Mouse (Mus musculus) adrenal gland, postnatal 10 days (tissue): ENCODE results near the gene Sdccag8. TPM values are rescaled to one million over a fixed set of nuclear protein-coding genes. Genes with fewer than 3 reads are reported as not detected.
"Not testable (repeated sequence)": the region's sequence is repeated elsewhere in the genome, so short reads cannot be mapped to it uniquely, and the experiment has no call there.

Experiments used
- DNase-seq: peaks from one replicate; pipeline ENCODE4 v3.0.0; 2021; ENCODE audit warnings: mixed read lengths
- total RNA-seq, 2 experiments: library from RNA; stranded (reverse); gene quantifications; 2 replicates each; pipeline ENCODE4 v1.2.3; 2021

Gene Sdccag8
- total RNA-seq, 2 experiments from 2014 or later: 6.6 to 10.7 TPM

DNA sequence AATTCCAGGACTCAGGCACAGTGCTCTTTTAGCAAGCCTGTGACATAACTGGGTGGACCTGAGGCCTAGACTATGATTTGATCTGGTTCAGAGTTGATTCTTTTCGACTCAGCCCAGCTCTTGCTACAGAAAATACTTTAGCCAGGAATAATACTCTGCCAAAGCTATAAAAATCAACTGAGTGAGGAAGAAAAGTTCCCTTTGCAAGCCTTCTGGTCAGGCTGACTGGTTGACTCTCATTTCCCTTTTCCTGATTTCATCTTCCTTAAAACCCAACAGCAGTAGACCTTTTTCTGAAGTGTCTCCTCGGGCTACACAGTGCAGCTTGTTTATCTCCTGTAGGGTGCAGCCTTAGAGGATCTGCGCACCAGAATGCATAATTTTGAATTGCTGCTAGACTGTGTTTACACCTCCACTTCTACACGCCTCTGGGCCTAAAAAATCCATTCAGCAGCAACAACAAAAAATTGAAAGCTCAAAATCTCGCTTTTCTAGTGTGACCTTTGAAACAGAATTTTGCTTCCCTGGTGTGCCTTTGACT is 13.6 kb downstream of the Sdccag8 start:
- no peak for DNase-seq

DNA sequence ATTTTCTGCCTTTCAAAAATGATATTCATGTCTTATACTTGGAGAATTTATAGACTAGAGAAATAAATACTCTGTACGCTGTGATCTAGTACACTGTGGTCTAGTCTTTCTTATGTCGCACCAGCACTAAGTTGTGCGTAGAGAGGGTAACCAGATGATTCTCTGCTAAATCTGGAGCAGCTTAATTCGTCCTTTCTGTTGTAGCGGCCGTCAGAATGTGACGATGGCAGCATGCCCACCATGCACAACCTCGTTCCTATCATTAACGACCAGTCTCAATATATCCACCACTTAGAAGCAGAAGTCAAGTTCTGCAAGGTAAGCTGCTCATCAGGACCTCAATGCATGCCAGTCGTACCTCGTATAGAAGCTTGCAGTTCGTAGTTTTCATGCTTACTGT is 14.2 kb downstream of the Sdccag8 start:
- DNase-seq: no peak

DNA sequence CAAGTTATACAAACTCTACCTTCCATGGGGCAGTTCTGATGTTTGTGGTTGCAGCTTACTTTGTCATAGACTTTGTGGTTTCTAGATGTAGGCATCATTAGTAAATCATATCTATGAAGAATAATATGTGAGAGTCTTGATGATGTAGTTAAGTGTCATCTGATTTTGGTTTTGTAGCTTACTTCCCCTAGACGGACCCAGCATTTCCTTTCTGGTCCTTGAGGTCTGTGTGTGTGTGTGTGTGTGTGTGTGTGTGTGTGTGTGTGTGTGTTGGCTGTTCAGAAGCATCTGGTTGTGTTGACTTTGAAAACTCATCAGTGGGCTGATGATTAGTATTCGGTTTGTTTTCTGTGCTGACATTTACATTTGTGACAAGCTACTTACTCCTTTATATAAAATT is 17.6 kb downstream of the Sdccag8 start:
- DNase-seq: no peak

DNA sequence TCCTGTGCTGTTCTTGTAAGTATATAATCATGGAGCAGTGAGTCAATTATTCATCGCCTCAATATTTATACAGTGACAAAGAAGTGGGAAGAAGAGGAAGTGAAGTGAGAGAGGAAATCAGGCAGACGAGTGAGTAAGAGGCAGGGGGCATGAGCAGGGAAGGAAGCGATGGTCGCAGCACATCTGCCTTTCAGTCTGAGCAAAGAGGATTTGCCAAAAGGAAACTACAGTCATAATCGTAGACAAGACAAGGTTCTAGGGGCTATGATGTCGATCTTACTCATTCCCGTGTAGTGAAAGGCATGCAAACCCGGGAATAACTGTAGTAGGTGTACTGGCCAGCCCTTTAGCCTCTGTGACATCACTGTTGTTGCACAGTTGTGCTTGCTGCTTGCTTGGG is 18.1 kb downstream of the Sdccag8 start:
- no peak for DNase-seq

DNA sequence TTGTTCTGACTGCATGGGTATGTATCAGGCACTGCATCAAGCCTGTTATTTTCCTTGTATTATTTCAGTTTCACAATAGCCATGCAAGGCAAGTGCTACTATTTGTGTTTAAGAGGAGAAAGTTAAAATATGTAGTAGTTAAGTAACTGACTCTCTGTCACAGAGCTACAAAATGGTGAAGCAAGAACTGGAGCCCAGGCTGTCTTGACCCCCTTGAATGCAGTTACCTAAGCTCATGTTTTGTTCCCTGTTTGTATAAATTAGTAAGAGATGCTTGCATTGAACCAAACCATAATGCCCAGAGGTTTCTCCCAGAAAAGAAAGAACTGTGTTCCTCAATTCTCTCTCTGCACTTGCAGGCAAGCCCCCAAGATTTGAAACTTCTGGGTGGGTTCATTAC is 18.8 kb downstream of the Sdccag8 start:
- no peak for DNase-seq

DNA sequence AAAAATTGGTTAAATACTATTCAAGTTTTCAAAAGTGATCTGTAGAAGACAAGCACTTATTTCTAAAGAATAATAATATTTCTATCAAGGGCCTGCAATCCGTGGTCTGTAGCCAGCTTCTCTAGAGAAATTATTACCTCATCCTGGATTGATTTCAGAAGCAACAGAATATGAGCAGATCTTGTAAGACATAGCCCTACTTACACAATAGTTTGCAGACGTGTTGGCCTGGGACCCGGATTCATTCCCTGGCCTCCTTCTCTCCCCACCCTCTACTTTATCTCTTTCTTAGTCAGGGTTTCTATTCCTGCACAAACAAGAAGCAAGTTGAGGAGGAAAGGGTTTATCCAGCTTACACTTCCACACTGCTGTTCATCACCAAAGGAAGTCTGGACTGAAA is 19.5 kb downstream of the Sdccag8 start:
- DNase-seq: no peak

DNA sequence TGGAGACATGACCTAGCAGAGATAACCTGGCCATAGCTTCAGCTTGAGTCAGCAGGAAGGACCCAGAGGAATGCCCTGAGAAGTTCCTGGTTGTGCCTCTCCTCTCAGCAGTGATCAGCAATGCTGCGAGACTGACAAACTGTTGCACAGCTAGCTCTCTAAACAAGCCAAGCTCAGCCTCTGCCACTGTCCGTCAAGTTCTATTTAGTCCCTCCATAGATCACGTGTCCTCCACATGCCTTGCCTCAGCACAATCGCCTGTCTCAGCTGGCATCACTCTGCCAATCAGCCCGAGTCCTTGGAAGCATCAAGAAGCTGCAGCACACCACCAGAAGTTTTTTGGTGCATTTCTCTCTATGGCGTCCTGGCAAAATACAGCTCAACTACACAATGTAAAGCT is 20.4 kb downstream of the Sdccag8 start:
- DNase-seq: no peak

DNA sequence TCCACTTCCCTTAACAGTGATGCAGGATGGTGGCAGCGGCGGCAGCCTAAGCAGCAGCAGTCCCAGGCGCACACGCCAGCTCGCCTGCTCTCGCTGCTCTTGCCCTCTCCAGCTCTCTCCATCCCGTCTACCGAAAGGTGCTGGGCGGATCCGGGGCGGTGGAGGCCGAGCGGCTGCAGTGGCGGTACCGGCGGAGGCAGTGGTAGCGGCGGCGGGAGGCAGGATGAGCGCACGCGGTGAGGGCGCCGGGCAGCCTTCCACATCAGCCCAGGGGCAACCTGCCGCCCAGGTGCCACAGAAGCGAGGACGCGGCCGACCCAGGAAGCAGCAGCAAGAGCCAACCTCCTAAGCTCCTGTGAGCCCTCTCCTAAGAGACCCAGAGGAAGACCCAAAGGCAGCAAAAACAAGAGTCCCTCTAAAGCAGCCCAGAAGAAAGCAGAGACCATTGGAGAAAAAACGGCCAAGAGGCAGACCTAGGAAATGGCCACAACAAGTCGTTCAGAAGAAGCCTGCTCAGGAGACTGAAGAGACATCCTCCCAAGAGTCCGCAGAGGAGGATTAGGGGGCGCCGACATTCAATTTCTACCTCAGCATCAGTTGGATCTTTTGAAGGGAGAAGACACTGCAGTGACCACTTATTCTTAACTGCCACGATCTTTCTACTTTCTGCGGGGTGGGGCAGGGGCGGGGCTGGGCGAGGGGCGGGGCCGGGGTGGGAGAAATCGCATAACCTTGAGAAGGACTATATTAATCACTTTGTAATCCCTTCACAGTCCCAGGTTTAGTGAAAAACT is 21.2 kb downstream of the Sdccag8 start:
- peak; percentile 49 for DNase-seq

DNA sequence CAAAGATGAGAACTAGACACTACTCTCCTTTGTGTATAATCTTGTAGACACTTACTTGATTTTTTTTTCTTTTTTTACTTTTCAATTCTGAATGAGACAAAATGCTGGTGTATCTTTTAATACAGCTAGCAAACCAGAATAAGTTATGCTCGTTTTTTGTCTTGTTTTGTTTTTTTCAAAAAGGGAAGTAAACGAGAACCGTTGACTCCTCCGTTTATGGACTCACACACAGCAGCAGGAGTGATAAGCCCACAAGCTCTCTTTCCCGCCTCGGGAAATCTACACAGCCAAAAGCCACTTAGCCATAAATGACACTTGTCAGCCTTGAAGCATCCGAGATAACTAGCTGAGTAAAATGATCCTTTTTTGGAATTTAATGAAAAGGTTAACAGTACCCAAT is 22.1 kb downstream of the Sdccag8 start:
- not testable (repeated sequence) for DNase-seq

DNA sequence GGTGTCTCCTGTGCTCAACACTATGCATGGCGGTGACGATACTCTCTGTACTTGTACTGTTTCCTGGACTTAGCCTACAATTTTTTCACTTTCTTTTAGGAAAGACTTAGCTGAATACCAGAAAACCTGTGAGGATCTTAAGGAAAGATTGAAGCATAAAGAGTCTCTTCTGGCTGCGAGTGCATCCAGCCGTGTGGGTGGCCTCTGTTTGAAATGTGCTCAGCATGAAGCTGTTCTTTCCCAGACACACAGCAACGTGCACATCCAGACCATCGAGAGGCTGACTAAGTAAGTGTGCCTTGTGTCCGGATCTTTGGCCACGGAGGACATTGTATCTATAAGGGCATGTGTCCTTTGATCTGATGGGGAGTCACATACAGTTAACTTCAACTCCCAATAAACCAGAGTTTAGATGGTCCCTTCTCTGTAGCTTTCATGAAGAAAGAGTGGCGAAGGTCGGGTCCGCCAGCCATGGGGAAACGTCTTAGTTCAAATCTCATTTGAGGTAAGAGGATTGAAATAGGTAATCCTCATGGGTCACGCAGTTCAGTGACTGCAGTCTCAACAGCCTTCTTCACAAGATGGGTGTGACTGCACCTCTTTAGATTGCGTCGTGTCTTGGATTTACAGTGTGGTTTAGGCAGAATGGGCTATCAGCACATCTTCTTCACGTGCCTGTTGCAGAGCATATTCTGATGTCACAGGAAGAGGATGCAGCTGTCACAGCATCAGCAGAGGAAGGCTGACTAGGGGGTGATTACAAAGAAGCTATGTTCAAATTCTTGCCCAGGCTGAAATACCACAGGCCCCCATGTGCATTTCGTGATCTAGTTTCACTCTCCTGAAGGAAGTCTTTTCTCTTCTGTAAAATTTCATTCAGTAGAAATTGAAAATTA is 30.9 kb downstream of the Sdccag8 start:
- DNase-seq: no peak

DNA sequence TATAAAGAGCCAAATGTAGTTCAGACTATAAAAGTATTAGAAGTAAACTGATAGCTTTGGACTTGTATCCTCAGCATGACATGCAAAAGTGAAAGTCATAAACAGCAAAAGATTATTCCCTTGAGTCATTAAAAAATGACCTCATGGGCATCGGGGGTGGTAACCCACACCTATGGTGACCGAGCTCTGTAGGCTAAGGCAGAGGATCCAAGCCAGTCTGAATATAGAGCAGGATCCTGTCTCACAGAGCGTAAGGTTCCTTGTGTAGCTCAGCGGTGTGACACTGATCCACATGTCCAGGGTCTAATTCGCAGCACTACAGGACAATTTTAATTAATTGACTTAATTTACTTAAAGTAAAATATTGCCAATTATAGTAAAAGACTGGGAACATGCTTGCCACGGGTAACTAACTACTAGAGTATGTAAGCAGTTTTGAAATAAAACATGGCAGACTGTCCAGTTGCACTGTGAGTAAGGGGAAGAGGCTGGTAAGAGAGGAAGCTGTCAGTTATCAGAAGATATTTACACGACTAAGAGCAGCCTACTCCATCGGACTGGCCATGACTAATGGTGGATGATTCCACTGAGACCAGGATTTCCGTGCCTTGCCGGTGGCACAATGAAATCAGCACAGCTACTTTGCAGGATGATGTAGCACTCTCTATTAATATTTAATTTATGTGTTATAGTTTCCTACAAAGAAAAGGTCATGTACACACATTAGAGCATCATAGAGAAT is 32.8 kb downstream of the Sdccag8 start:
- no peak for DNase-seq

DNA sequence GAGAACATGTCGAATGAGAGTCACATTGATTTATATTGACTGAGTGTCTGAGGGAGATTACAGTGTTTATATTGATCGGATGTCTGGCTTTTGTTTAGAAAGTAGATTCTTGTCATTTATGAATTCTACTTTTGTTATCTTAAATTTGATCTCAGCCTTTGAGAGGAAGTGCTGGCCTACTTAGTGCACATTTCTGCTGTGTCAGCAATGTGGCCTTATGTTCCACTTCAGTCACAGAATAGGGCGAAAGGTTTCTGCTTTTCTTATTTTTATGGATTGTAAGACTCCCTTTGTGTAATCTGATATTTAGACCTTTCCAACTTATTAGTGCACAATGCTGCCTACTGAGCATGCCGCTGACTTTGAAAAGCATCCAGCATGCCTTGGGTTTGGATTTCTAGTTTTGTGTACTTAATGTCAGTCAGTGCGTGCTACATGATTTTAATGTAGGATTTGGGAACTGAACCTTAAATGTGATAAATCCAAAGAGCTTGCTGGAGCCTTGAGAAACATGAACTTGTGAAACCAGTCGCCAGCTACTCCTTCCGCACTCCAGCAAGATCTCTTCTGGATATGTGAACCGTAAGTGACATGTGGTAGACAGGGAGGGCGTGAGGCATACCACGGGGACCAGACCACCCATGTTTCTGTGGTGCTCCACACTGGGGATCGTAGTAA is 34.3 kb downstream of the Sdccag8 start:
- DNase-seq: no peak

DNA sequence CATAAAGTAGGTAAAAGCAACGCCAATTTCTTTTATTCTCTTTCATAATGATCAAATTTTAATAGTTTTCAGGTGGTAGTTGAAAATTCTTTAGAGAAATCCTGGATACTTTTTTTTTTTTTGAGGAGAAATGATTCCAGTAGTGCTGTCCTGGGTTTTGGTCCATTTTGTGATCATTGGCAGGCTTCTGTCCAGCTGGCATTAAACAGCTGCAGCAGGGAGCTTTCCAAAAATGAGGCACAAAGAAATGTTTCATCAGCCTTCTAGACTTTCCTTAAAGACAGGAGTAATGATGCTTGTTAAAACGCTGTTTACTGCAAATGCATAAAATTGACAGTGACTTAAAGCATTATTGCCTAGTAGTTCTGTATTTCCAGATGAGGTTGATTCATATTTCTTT is 34.9 kb downstream of the Sdccag8 start:
- DNase-seq: peak; percentile 30

DNA sequence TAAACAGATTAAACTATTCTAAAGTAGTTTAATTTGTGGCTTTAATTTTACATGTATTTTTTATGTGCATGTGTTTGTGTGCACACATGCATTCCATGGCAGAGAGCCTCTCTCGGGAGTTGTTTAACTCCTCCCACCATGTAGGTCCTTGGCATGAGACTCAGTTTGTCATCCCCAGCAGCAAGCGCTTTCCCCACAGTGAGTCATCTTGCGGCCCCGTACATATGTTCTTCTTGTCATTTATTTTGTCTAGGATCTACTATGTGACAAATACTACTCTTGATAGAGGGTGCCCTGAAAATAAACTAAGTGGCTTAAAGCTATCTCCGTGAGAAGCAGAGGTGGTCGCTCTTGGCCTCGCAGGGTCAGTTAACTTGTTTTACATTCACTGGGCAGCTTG is 36.9 kb downstream of the Sdccag8 start:
- DNase-seq: no peak

DNA sequence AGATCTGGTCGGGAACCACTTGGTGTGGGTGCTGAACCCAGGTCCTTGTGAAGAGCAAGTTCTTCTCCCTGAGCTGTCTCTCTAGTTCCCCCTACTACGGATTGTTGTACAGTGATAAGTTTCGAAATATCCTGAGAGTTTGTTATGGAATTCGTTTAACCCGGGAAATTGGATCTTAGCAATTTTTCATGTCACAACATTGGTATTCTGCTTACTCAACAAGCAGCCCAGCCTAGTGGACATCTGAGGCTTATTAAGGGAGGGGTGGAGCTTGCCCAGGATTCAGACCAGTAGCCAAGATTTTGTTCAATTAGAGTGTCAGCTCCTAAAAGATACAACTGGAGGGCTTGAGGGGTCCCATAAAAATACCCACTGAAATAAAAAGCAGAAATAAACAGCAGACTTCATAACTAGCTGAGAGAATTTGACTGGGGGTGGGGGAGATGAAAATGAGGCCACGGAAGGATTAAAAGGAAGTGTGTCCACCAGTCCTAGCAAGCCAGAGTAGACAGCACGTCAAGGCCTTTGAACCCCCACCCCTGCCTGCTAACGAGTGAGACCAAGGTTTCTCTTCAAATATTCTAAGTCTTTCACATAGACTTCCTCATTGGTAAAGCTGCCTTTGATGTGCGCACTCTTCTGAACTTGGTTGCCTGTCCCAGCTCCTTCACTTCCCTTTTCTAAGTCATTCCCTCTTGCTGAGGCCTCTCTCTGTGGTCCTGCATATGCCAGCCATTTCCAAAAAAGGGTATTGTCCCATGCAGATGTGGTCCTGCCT is 38.5 kb downstream of the Sdccag8 start:
- DNase-seq: no peak

DNA sequence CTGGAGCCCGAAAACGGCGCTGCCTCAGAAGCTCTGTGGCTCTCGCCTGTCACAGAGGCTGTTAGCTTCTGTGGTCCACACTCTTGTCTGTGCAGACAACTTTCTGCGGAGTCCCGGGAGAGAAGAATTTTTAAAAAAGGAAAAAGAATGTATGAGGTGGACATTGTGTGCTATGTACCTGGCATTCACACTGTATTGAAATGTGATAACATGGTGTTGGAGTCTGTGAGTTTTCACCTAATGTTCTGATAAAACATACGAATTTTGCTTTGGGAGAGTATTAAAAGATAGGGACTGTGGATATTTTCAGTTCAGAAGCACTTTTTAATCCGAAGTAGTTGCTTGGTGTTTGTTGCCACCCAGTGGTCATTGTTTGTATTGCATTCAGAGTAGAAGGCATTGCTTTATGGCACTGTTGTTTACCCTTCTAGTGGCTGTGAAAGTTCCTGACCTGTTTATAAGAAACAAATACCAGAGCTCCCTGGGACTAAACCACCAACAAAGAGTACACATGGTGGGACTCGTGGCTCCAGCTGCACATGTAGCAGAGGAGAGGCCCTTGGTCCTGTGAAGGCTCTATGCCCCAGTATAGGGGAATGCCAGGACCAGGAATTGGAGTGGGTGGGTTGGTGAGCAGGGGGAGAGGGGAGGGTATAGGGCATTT is 47.7 kb downstream of the Sdccag8 start:
- DNase-seq: peak; percentile 77

DNA sequence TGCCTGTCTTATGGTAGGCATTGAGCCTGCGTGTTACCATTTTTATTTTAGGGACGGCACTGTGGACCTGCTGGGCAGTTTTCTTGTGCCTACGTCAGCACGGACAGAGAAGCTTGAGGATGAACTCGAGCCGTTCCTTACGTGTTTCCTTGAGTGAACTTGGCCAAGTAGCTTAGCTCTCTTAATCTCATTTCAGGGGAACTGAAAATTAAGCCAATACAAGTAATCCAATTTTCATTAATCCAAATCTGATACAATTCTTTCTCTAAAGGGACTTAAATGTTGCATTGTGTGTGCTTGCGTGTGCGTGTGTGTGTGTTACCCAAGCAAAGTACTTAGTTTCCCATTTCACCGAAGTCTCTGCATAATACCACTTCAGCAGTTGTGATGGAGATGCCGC is 56.0 kb downstream of the Sdccag8 start:
- DNase-seq: no peak

DNA sequence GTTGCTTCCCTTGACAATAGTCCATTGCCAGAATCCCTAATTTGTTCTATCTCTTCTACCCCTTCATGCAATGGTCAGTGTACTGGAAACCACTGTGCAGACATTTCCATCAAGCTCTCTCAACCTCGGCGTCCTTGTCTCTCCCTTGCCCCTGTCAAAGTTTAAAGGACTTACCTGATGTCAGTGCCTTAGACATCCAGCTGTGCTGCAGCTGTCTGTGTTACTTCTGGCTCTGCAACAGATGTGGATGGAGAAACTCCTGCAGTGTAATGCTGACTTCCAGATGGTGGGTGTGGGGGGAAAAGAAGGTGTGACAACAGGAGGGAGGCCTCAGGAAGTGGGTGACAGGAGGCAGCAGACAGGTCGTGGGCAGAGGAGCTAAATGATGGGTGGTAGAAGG is 57.5 kb downstream of the Sdccag8 start:
- no peak for DNase-seq

DNA sequence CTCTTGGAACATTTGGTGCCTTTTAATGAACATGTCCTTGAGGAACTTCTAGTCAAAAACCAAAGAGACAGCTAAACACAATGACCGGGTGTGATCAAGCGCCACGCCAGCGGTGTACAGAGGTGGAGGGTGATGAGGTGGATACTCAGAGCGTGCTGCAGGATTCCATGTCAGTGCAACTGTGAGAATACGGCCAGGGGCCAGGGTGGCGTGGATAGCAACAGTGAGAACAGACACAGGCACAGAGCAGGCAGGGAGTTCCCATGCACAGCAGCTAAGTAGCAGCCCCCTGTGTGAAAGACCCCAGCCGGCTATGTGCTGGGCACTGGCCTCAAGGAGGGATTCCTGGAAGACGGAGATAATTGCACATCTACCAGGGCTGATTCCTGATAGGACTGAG is 59.0 kb downstream of the Sdccag8 start:
- DNase-seq: no peak

DNA sequence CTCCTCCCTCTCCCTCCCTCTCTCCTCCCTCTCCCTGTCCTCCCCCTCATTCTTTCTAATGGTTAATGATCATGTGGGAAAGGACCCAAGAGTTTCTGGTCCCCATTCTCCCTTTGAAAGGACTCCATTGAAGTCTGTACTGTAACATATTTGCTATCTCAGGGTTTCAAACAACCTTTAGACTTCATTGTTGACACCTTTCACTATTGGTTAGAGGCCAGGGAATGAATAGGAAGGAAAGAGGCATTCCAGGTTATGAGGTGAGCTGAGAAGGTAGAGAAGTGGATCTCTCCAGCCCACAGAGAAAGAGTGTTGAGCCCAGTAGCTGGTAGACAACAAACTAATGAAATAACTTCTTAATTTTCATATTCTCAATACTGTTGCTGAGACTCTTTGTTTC is 59.7 kb downstream of the Sdccag8 start:
- DNase-seq: no peak

DNA sequence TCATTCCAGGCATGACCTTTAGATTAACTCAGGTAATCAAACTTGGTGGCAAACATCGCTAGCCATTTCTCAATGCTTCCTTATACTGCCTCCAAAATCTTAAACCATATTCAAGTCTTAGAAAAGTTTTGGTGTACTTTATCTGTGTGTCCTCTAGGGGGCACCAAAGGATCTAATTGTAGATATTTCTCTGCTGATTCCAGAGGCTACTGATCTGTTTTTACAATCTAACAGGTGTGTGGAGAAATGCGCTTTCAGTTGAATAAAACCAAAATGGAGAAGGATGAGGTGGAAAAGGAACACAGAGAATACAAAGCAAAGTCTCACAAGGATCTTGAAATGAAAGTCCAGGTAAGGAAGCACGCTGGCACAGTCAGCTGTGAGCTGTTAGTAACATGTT is 63.3 kb downstream of the Sdccag8 start:
- DNase-seq: peak; percentile 49
